Mouse (Mus musculus): ENCODE measurements around the gene Nxt1. TPM values are rescaled to one million over a fixed set of nuclear protein-coding genes. Genes with fewer than 3 reads are reported as not detected.

The Nxt1 gene
- total RNA-seq (2014; rRNA removed) (22.9 and 35.3 TPM in 2 replicates), polyA plus RNA-seq (2015; fragmentation: Nextera tagmentation; extraction: Ambion mirVana) (34.0 and 37.8 TPM in 2 replicates)

GRCm38 (mm10) chr2:148672199-148673096 lies at the start of gene Nxt1:
Nxt1 (plus strand) TSS chr2:148672601.
- Histone ChIP-seq H3K9me3 (ENCODE audit: low read length) (no peaks in the 10 kb centered on the region), H3K9ac (replicated peaks; ENCODE audit: low read length) (peak within 1 kb of the TSS; percentile 56), H3K4me3 (ENCODE audit: low read length) (peak within 1 kb of the TSS; percentile 69), H3K4me2 (ENCODE audit: low read depth, low read length) (peak within 1 kb of the TSS; percentile 85), H3K27me3 (ENCODE audit: insufficient read depth, low read length) (no peaks in the 10 kb centered on the region), H3K36me3 (ENCODE audit: insufficient read depth, low read length) (peaks cover 12% of the 10 kb centered on the region), H3K4me1 (ENCODE audit: insufficient read depth, low read length) (peaks cover 12% of the 10 kb centered on the region; the same call in 1 of the 2 replicates), H3K27ac (peak within 1 kb of the TSS; percentile 79)
- ATAC-seq (peak; percentile 100), DNase-seq (ENCODE audit: low spot score) (peak; percentile 99)
- no peak for TF ChIP-seq CTCF (IDR thresholded peaks at IDR 0.05; ENCODE audit: low read depth)
- WGBS, result 1% methylated on average over 58 of the region's 58 CpGs

- 91% methylated on average over 2 of the region's 2 CpGs for WGBS
- no peak for TF ChIP-seq CTCF (IDR thresholded peaks at IDR 0.05; ENCODE audit: low read depth)
Measured at GRCm38 (mm10) chr2:148623067-148623466, 49.3 kb upstream of the Nxt1 start.

GRCm38 (mm10) chr2:148624484-148624883 lies 47.9 kb upstream of the Nxt1 start:
- DNase-seq (ENCODE audit: low spot score) (no peak), ATAC-seq (no peak)
- H3K27me3 ChIP-seq (ENCODE audit: insufficient read depth, low read length), result no peaks in the 10 kb centered on the region
- no peaks in the 10 kb centered on the region for H3K9me3 ChIP-seq (ENCODE audit: low read length)
- no peak overlapping the region for H3K9ac ChIP-seq (replicated peaks; ENCODE audit: low read length)
- H3K4me3 ChIP-seq (ENCODE audit: low read length), result no peak overlapping the region
- WGBS, result 90% methylated on average over 3 of the region's 3 CpGs
- no peak overlapping the region for H3K4me2 ChIP-seq (ENCODE audit: low read depth, low read length)
- no peak overlapping the region for H3K27ac ChIP-seq
- no peak for TF ChIP-seq CTCF (IDR thresholded peaks at IDR 0.05; ENCODE audit: low read depth)
- no peaks in the 10 kb centered on the region for H3K4me1 ChIP-seq (ENCODE audit: insufficient read depth, low read length)
- no peaks in the 10 kb centered on the region for H3K36me3 ChIP-seq (ENCODE audit: insufficient read depth, low read length)

More at GRCm38 (mm10) chr2:148623067-148623466, 49.3 kb upstream of the Nxt1 start:
- Histone ChIP-seq H3K4me2 (ENCODE audit: low read depth, low read length) (no peak overlapping the region), H3K4me3 (ENCODE audit: low read length) (no peak overlapping the region), H3K27me3 (ENCODE audit: insufficient read depth, low read length) (no peaks in the 10 kb centered on the region), H3K4me1 (ENCODE audit: insufficient read depth, low read length) (no peaks in the 10 kb centered on the region), H3K27ac (no peak overlapping the region), H3K36me3 (ENCODE audit: insufficient read depth, low read length) (no peaks in the 10 kb centered on the region), H3K9ac (replicated peaks; ENCODE audit: low read length) (no peak overlapping the region), H3K9me3 (ENCODE audit: low read length) (no peaks in the 10 kb centered on the region)
- no peak for DNase-seq (ENCODE audit: low spot score)
- ATAC-seq, result no peak

GRCm38 (mm10) chr2:148627011-148627471 lies 45.4 kb upstream of the Nxt1 start:
- H3K27me3 ChIP-seq (ENCODE audit: insufficient read depth, low read length), result no peaks in the 10 kb centered on the region
- 46% methylated on average over 3 of the region's 3 CpGs for WGBS
- ATAC-seq, result no peak
- H3K4me1 ChIP-seq (ENCODE audit: insufficient read depth, low read length), result no peaks in the 10 kb centered on the region
- DNase-seq (ENCODE audit: low spot score), result peak; percentile 9
- no peak overlapping the region for H3K9ac ChIP-seq (replicated peaks; ENCODE audit: low read length)
- no peaks in the 10 kb centered on the region for H3K36me3 ChIP-seq (ENCODE audit: insufficient read depth, low read length)
- TF ChIP-seq CTCF (IDR thresholded peaks at IDR 0.05; ENCODE audit: low read depth), result no peak
- no peak overlapping the region for H3K27ac ChIP-seq
- no peaks in the 10 kb centered on the region for H3K9me3 ChIP-seq (ENCODE audit: low read length)
- H3K4me3 ChIP-seq (ENCODE audit: low read length), result no peak overlapping the region
- no peak overlapping the region for H3K4me2 ChIP-seq (ENCODE audit: low read depth, low read length)

GRCm38 (mm10) chr2:148631011-148631410 lies 41.4 kb upstream of the Nxt1 start:
- Histone ChIP-seq H3K9me3 (ENCODE audit: low read length) (no peaks in the 10 kb centered on the region), H3K4me3 (ENCODE audit: low read length) (no peak overlapping the region), H3K4me1 (ENCODE audit: insufficient read depth, low read length) (no peaks in the 10 kb centered on the region), H3K36me3 (ENCODE audit: insufficient read depth, low read length) (no peaks in the 10 kb centered on the region), H3K27me3 (ENCODE audit: insufficient read depth, low read length) (no peaks in the 10 kb centered on the region), H3K9ac (replicated peaks; ENCODE audit: low read length) (no peak overlapping the region), H3K4me2 (ENCODE audit: low read depth, low read length) (no peak overlapping the region), H3K27ac (no peak overlapping the region)
- ATAC-seq (no peak), DNase-seq (ENCODE audit: low spot score) (no peak)
- 89% methylated on average over 2 of the region's 2 CpGs for WGBS
- TF ChIP-seq CTCF (IDR thresholded peaks at IDR 0.05; ENCODE audit: low read depth), result no peak

- no peak overlapping the region for H3K9ac ChIP-seq (replicated peaks; ENCODE audit: low read length)
- H3K4me1 ChIP-seq (ENCODE audit: insufficient read depth, low read length), result no peaks in the 10 kb centered on the region
- DNase-seq (ENCODE audit: low spot score), result no peak
- no peaks in the 10 kb centered on the region for H3K9me3 ChIP-seq (ENCODE audit: low read length)
- ATAC-seq, result no peak
- no peaks in the 10 kb centered on the region for H3K36me3 ChIP-seq (ENCODE audit: insufficient read depth, low read length)
- 93% methylated on average over 3 of the region's 3 CpGs for WGBS
- no peaks in the 10 kb centered on the region for H3K27me3 ChIP-seq (ENCODE audit: insufficient read depth, low read length)
- no peak overlapping the region for H3K4me3 ChIP-seq (ENCODE audit: low read length)
- no peak for TF ChIP-seq CTCF (IDR thresholded peaks at IDR 0.05; ENCODE audit: low read depth)
- no peak overlapping the region for H3K4me2 ChIP-seq (ENCODE audit: low read depth, low read length)
- H3K27ac ChIP-seq, result no peak overlapping the region
Measured at GRCm38 (mm10) chr2:148631602-148632001, 40.8 kb upstream of the Nxt1 start.

- no peak overlapping the region for H3K4me2 ChIP-seq (ENCODE audit: low read depth, low read length)
- H3K27ac ChIP-seq, result no peak overlapping the region
- DNase-seq (ENCODE audit: low spot score) (no peak), ATAC-seq (no peak)
- H3K36me3 ChIP-seq (ENCODE audit: insufficient read depth, low read length), result no peaks in the 10 kb centered on the region
- TF ChIP-seq CTCF (IDR thresholded peaks at IDR 0.05; ENCODE audit: low read depth), result no peak
- H3K4me3 ChIP-seq (ENCODE audit: low read length), result no peak overlapping the region
- no peak overlapping the region for H3K9ac ChIP-seq (replicated peaks; ENCODE audit: low read length)
- H3K4me1 ChIP-seq (ENCODE audit: insufficient read depth, low read length), result no peaks in the 10 kb centered on the region
- H3K9me3 ChIP-seq (ENCODE audit: low read length), result no peaks in the 10 kb centered on the region
- 89% methylated on average over 4 of the region's 4 CpGs for WGBS
- no peaks in the 10 kb centered on the region for H3K27me3 ChIP-seq (ENCODE audit: insufficient read depth, low read length)
Measured at GRCm38 (mm10) chr2:148634466-148634865, 37.9 kb upstream of the Nxt1 start.

Measured in hindbrain, postnatal 0 days (tissue).